Mouse (Mus musculus) liver, adult 2 months (tissue): ENCODE data around the gene Gng7. TPM values are rescaled to one million over a fixed set of nuclear protein-coding genes. Genes with fewer than 3 reads are reported as not detected.

Experiments
- DNase-seq: peaks from one replicate; pipeline ENCODE4 v3.0.0-alpha.2; 2011; ENCODE audit warnings: low read depth, low spot score; ENCODE audit errors: extremely low read depth
- H3K27ac ChIP-seq: fragments of 200-500 bp; replicated peaks from 2 replicates; pipeline ENCODE4 v1.5.1; 2012; ENCODE audit warnings: low read depth, mild to moderate bottlenecking, control low read depth, inconsistent platforms, low read length; ENCODE audit not compliant: insufficient read depth
- H3K27me3 ChIP-seq: fragments of 200-500 bp; 2 replicates; pipeline ENCODE4 v1.6.1; 2012; ENCODE audit warnings: mild to moderate bottlenecking, moderate library complexity, low read length, inconsistent platforms; ENCODE audit not compliant: control insufficient read depth, insufficient read depth
- H3K36me3 ChIP-seq: fragments of 200-500 bp; 2 replicates; pipeline ENCODE4 v1.6.1; 2012; ENCODE audit warnings: low read length, inconsistent platforms; ENCODE audit not compliant: control insufficient read depth, insufficient read depth
- H3K4me1 ChIP-seq: fragments of 200-500 bp; 2 replicates; pipeline ENCODE4 v1.6.1; 2011; ENCODE audit warnings: low read length; ENCODE audit not compliant: control insufficient read depth, insufficient read depth
- H3K4me3 ChIP-seq: fragments of 200-500 bp; 2 replicates; pipeline ENCODE4 v1.5.1; 2011; ENCODE audit warnings: low read depth, mild to moderate bottlenecking, control low read depth, low read length, moderate library complexity; ENCODE audit not compliant: insufficient read depth
- H3K79me2 ChIP-seq: fragments of 200-500 bp; 2 replicates; pipeline ENCODE4 v1.6.1; 2012; ENCODE audit warnings: inconsistent platforms, mild to moderate bottlenecking, low read length, moderate library complexity; ENCODE audit not compliant: control insufficient read depth, insufficient read depth
- H3K9ac ChIP-seq: fragments of 200-500 bp; 2 replicates; pipeline ENCODE4 v1.6.1; 2012; ENCODE audit warnings: low read depth, mild to moderate bottlenecking, control low read depth, inconsistent platforms, low read length
- CTCF ChIP-seq: fragments of 200-500 bp; IDR thresholded peaks from 2 replicates; pipeline ENCODE4 v1.5.1; 2011; ENCODE audit warnings: low read depth, low read length, control low read depth
- POLR2A ChIP-seq: fragments of 200-500 bp; IDR thresholded peaks from 2 replicates; pipeline ENCODE4 v1.6.1; 2011; ENCODE audit warnings: low read length, control low read depth; ENCODE audit not compliant: insufficient read depth; ENCODE audit errors: extremely low read depth
- WGBS: fragments of 180-500 bp; shearing (Covaris S2); methylation state at CpG from one replicate; pipeline ENCODE4 v1.1.7; 2018; 5-methylcytosine and 5-hydroxymethylcytosine counted together
- polyA plus RNA-seq: library from polyadenylated mRNA; depleted of rRNA; stranded (reverse); fragments of >200 nt; gene quantifications from 2 replicates; pipeline ENCODE4 v1.2.3, GENCODE M21; 2012
- total RNA-seq: library from RNA; depleted of rRNA; stranded (reverse); fragments of >200 nt; gene quantifications from 2 replicates; pipeline ENCODE4 v1.2.3, GENCODE M21; 2014

The Gng7 gene
- total and polyA plus RNA-seq, 2 experiments = 0.09 to 0.65 TPM

DNA sequence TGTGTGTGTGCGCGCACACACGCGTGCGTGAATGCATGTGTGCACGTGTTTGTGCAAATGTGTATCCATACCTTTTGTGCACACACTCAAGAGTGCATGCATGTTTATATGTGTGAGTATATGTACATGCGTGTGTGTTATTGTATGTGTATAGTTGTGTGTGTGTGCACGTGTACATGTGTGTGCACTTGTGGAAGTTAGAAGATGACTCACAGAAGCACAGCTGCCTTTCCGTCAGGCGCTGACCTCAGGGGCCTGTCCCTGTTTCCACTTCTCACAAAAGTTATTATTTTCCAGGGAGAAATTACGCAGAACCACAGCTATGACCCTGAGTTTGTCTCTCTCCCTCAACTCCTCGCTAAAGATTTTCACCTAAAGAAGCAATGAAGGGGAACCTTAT, 30.5 kb downstream of the Gng7 start:
- no peak for TF ChIP-seq CTCF
- no peak for TF ChIP-seq POLR2A
- H3K27me3 ChIP-seq = no peaks in the 10 kb centered on the region
- H3K4me3 ChIP-seq = no peak overlapping the region
- WGBS = 94% methylated on average over 12 of the region's 12 CpGs
- no peak overlapping the region for H3K27ac ChIP-seq
- DNase-seq = no peak
- H3K36me3 ChIP-seq = no peaks in the 10 kb centered on the region
- no peak overlapping the region for H3K9ac ChIP-seq
- peaks cover 12% of the 10 kb centered on the region for H3K4me1 ChIP-seq
- no peaks in the 10 kb centered on the region for H3K79me2 ChIP-seq

DNA sequence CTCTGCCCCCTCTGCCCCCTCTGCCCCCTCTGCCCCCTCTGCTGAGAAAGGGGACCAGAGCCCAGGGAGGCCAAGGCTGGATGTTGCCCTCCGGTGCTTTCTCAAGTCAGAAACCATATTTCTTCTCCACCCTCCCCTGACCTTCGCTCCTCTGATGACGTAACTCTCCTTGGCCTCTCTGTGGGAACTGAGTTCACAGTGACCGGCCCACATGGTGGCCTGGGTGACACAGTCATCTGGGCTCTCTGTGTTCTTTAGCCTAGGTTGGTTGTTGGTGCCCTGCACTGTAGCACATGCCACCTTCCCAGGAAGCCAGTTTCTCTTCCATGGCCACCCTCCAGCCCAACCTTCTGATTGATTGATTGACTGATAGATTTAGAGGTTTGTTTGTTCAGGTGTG, 32.4 kb downstream of the Gng7 start:
- H3K36me3 ChIP-seq = no peaks in the 10 kb centered on the region
- 20% methylated on average over 4 of the region's 4 CpGs for WGBS
- H3K79me2 ChIP-seq = no peaks in the 10 kb centered on the region
- no peak overlapping the region for H3K4me3 ChIP-seq
- DNase-seq = peak; percentile 85
- peaks cover 12% of the 10 kb centered on the region for H3K4me1 ChIP-seq
- no peak overlapping the region for H3K9ac ChIP-seq
- H3K27me3 ChIP-seq = no peaks in the 10 kb centered on the region
- TF ChIP-seq POLR2A = no peak
- TF ChIP-seq CTCF = no peak
- H3K27ac ChIP-seq = no peak overlapping the region

GRCm38 (mm10) chr10:80981564-80982112, 33.1 kb downstream of the Gng7 start:
- Histone ChIP-seq H3K4me1 (peaks cover 10% of the 10 kb centered on the region), H3K36me3 (no peaks in the 10 kb centered on the region), H3K79me2 (no peaks in the 10 kb centered on the region), H3K27me3 (no peaks in the 10 kb centered on the region), H3K9ac (no peak overlapping the region), H3K4me3 (no peak overlapping the region), H3K27ac (no peak overlapping the region)
- TF ChIP-seq POLR2A = no peak
- TF ChIP-seq CTCF = no peak
- no peak for DNase-seq
- 75% methylated on average over 7 of the region's 7 CpGs for WGBS

GRCm38 (mm10) chr10:80975478-80975877, 39.3 kb downstream of the Gng7 start:
- TF ChIP-seq POLR2A (no peak), CTCF (no peak)
- Histone ChIP-seq H3K36me3 (no peaks in the 10 kb centered on the region), H3K4me3 (no peak overlapping the region), H3K4me1 (peaks cover 18% of the 10 kb centered on the region), H3K9ac (no peak overlapping the region), H3K79me2 (no peaks in the 10 kb centered on the region), H3K27ac (no peak overlapping the region), H3K27me3 (no peaks in the 10 kb centered on the region)
- WGBS = 16% methylated on average over 11 of the region's 11 CpGs
- peak; percentile 91 for DNase-seq

- TF ChIP-seq POLR2A (no peak), CTCF (no peak)
- no peak overlapping the region for H3K4me3 ChIP-seq
- 84% methylated on average over 1 of the region's 1 CpGs for whole genome bisulfite sequencing
- no peak overlapping the region for H3K9ac ChIP-seq
- no peak overlapping the region for H3K27ac ChIP-seq
- H3K4me1 ChIP-seq = peaks cover 18% of the 10 kb centered on the region
- no peaks in the 10 kb centered on the region for H3K79me2 ChIP-seq
- H3K36me3 ChIP-seq = no peaks in the 10 kb centered on the region
- no peak for DNase-seq
- no peaks in the 10 kb centered on the region for H3K27me3 ChIP-seq
These were observed 41.0 kb downstream of the Gng7 start for GRCm38 (mm10) chr10:80973722-80974121.

GRCm38 (mm10) chr10:80972071-80972987, 42.4 kb downstream of the Gng7 start:
- Histone ChIP-seq H3K4me3 (no peak overlapping the region), H3K36me3 (no peaks in the 10 kb centered on the region), H3K79me2 (no peaks in the 10 kb centered on the region), H3K9ac (no peak overlapping the region), H3K27me3 (no peaks in the 10 kb centered on the region), H3K27ac (no peak overlapping the region), H3K4me1 (peaks cover 18% of the 10 kb centered on the region)
- WGBS = 59% methylated on average over 11 of the region's 11 CpGs
- DNase-seq = peak; percentile 40
- TF ChIP-seq POLR2A = no peak
- no peak for TF ChIP-seq CTCF
